Mouse (Mus musculus): Measurements from ENCODE around the gene P2rx6. TPM values are rescaled to one million over a fixed set of nuclear protein-coding genes. Genes with fewer than 3 reads are reported as not detected.
A peak's percentile ranks its signal among the peaks of the same experiment; 100 is the strongest.

Gene P2rx6
- polyA plus RNA-seq, 1 experiment = 0.25 TPM

DNA sequence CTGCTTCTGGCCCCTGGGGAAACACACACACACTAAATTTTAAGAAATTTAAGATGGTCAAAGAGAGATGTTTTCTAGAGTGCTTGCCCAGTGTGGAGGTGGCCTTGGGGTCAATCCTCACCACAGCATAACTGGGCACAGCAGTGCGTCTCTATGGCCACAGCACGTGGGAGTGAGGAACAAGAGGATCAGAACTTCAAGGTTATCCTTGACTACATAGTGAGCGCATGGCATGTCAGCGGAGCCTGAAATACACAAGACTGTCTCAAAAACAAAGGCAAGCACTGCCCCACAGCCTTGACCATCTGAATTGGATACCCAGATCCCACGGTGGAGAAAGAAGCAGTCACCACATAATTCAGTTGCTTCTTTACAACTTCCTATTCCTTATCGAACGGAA is 22.9 kb downstream of the P2rx6 start:
- no peak overlapping the region for H3K4me3 ChIP-seq (ENCODE audit: low read depth, low read length)

DNA sequence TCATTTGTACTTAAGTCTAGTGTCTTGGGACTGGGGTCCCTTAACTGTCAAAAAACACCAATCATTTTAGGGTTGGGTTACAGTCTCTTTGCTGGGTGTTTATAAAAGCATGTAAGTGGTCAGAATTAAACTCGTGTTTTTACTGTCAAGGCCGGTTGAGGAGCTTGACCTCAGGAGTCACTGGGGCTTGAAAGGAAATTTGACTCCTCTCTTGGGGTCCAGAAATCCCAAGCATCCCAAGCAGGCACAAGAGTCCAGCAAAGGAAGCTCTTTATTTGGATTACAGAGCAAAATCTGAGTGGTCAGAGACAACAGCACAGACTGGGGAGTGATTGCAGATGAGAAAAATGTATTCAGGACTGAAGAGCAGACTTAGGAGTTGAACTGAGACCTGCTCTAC is 29.0 kb downstream of the P2rx6 start:
- TF ChIP-seq EP300 (IDR thresholded peaks at IDR 0.05; ENCODE audit: insufficient read depth, low read depth, low read length) (no peak), CTCF (IDR thresholded peaks at IDR 0.05; ENCODE audit: low read depth, low read length) (no peak), POLR2A (IDR thresholded peaks at IDR 0.05; ENCODE audit: insufficient read depth, low read length) (no peak)
- H3K9ac ChIP-seq (ENCODE audit: low read depth, poor library complexity, severe bottlenecking) = no peak overlapping the region
- H3K27ac ChIP-seq (ENCODE audit: insufficient read depth, low read length) = no peak overlapping the region
- H3K36me3 ChIP-seq (ENCODE audit: control insufficient read depth, insufficient read depth, low read length, poor library complexity, severe bottlenecking) = no peaks in the 10 kb centered on the region
- H3K4me3 ChIP-seq (ENCODE audit: low read depth, low read length) = no peak overlapping the region
- peaks cover 14% of the 10 kb centered on the region for H3K9me3 ChIP-seq (replicated peaks; ENCODE audit: control insufficient read depth, insufficient read depth, low read length, poor library complexity, severe bottlenecking)
- H3K27me3 ChIP-seq (ENCODE audit: control insufficient read depth, insufficient read depth, low read length, poor library complexity, severe bottlenecking) = no peaks in the 10 kb centered on the region; the same call in 1 of the 2 replicates
- no peaks in the 10 kb centered on the region for H3K4me1 ChIP-seq (ENCODE audit: control insufficient read depth, insufficient read depth, low read length)

More for the DNA sequence above, 22.9 kb downstream of the P2rx6 start:
- H3K9ac ChIP-seq (ENCODE audit: low read depth, poor library complexity, severe bottlenecking) = no peak overlapping the region
- H3K4me1 ChIP-seq (ENCODE audit: control insufficient read depth, insufficient read depth, low read length) = no peaks in the 10 kb centered on the region
- TF ChIP-seq EP300 (IDR thresholded peaks at IDR 0.05; ENCODE audit: insufficient read depth, low read depth, low read length) (no peak), POLR2A (IDR thresholded peaks at IDR 0.05; ENCODE audit: insufficient read depth, low read length) (no peak), CTCF (IDR thresholded peaks at IDR 0.05; ENCODE audit: low read depth, low read length) (no peak)
- H3K27me3 ChIP-seq (ENCODE audit: control insufficient read depth, insufficient read depth, low read length, poor library complexity, severe bottlenecking) = no peaks in the 10 kb centered on the region
- H3K36me3 ChIP-seq (ENCODE audit: control insufficient read depth, insufficient read depth, low read length, poor library complexity, severe bottlenecking) = no peaks in the 10 kb centered on the region
- peaks cover 13% of the 10 kb centered on the region for H3K9me3 ChIP-seq (replicated peaks; ENCODE audit: control insufficient read depth, insufficient read depth, low read length, poor library complexity, severe bottlenecking)
- H3K27ac ChIP-seq (ENCODE audit: insufficient read depth, low read length) = no peak overlapping the region

DNA sequence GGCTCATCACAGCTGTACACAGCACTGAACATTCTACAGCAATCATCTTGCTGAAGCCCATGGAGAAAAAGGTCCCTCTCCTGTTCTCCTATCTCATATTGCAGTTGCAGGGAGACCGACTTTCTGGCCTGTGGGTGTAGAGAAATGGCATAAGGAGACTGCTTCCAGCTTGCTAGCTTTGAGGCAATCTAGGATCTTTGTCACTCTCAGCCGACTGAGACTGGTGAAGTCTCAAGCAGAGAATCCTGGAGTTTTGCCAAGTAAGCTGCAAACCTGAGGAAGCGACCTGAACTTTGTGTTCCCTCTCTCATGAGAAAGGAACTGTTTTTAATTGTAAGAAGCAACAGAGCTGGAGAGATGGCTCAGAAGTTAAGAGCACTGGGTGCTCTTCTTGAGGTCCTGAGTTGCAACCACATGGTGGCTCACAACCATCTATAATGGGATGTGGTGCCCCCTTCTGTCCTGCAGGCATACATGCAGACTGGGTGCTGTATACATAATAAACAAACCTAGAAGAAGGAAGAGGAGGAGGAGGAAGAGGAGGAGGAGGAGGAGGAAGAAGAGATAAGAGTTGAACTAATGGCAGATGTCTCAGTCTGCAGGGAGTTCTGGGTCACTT is 39.4 kb downstream of the P2rx6 start:
- Histone ChIP-seq H3K36me3 (ENCODE audit: control insufficient read depth, insufficient read depth, low read length, poor library complexity, severe bottlenecking) (no peaks in the 10 kb centered on the region), H3K27me3 (ENCODE audit: control insufficient read depth, insufficient read depth, low read length, poor library complexity, severe bottlenecking) (no peaks in the 10 kb centered on the region), H3K27ac (ENCODE audit: insufficient read depth, low read length) (no peak overlapping the region), H3K4me1 (ENCODE audit: control insufficient read depth, insufficient read depth, low read length) (no peaks in the 10 kb centered on the region), H3K9me3 (replicated peaks; ENCODE audit: control insufficient read depth, insufficient read depth, low read length, poor library complexity, severe bottlenecking) (no peaks in the 10 kb centered on the region), H3K9ac (ENCODE audit: low read depth, poor library complexity, severe bottlenecking) (no peak overlapping the region), H3K4me3 (ENCODE audit: low read depth, low read length) (no peak overlapping the region)
- TF ChIP-seq EP300 (IDR thresholded peaks at IDR 0.05; ENCODE audit: insufficient read depth, low read depth, low read length) (no peak), POLR2A (IDR thresholded peaks at IDR 0.05; ENCODE audit: insufficient read depth, low read length) (no peak), CTCF (IDR thresholded peaks at IDR 0.05; ENCODE audit: low read depth, low read length) (peak; percentile 52)

DNA sequence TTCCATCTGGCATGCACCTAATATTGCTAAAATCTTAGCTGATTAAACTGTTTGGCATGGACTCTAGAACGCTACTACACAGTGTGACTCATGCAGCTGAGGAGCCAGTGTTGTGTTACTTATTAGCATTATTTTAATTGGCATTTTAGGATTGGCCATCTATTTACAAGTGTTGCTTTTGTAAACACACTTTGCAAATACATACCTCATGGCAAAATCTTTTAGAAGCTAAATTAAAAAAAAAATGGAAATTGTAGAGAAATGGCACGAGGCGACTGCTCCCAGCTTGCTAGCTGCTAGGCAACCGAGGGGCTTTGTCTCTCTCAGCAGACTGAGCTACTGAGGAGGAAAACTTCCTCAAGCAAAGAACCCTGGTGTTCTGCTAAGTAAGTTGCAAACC is 43.3 kb downstream of the P2rx6 start:
- Histone ChIP-seq H3K4me1 (ENCODE audit: control insufficient read depth, insufficient read depth, low read length) (no peaks in the 10 kb centered on the region), H3K4me3 (ENCODE audit: low read depth, low read length) (no peak overlapping the region)
- TF ChIP-seq EP300 (IDR thresholded peaks at IDR 0.05; ENCODE audit: insufficient read depth, low read depth, low read length) (no peak), CTCF (IDR thresholded peaks at IDR 0.05; ENCODE audit: low read depth, low read length) (no peak), POLR2A (IDR thresholded peaks at IDR 0.05; ENCODE audit: insufficient read depth, low read length) (no peak)

DNA sequence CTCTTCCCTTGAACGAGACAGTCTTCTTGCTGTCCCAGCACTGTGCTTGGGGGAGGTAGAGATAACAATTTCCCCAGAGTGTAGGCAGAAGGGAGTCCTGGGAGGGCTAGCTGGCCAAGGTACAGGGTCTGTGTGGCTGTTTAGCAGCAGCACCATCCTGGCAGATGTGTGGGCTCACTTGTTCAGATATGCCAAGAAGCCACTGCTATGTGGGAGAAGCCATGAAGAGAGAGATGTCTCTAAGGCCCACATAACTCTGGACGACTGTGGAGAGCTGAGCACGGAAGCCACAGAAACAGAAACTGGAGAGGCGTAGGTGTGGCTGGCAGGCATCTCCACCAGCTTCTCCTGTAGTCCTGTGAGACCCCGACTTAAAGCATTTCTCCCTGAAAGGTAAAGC is 44.0 kb downstream of the P2rx6 start:
- H3K4me1 ChIP-seq (ENCODE audit: control insufficient read depth, insufficient read depth, low read length) = no peaks in the 10 kb centered on the region
- H3K9me3 ChIP-seq (replicated peaks; ENCODE audit: control insufficient read depth, insufficient read depth, low read length, poor library complexity, severe bottlenecking) = no peaks in the 10 kb centered on the region; the same call in 1 of the 2 replicates
- H3K27ac ChIP-seq (ENCODE audit: insufficient read depth, low read length) = no peak overlapping the region
- no peak for TF ChIP-seq EP300 (IDR thresholded peaks at IDR 0.05; ENCODE audit: insufficient read depth, low read depth, low read length)
- TF ChIP-seq POLR2A (IDR thresholded peaks at IDR 0.05; ENCODE audit: insufficient read depth, low read length) = no peak
- TF ChIP-seq CTCF (IDR thresholded peaks at IDR 0.05; ENCODE audit: low read depth, low read length) = no peak
- H3K27me3 ChIP-seq (ENCODE audit: control insufficient read depth, insufficient read depth, low read length, poor library complexity, severe bottlenecking) = no peaks in the 10 kb centered on the region
- H3K9ac ChIP-seq (ENCODE audit: low read depth, poor library complexity, severe bottlenecking) = no peak overlapping the region
- no peaks in the 10 kb centered on the region for H3K36me3 ChIP-seq (ENCODE audit: control insufficient read depth, insufficient read depth, low read length, poor library complexity, severe bottlenecking)
- no peak overlapping the region for H3K4me3 ChIP-seq (ENCODE audit: low read depth, low read length)

More for the DNA sequence above, 43.3 kb downstream of the P2rx6 start:
- H3K9ac ChIP-seq (ENCODE audit: low read depth, poor library complexity, severe bottlenecking) = no peak overlapping the region
- no peaks in the 10 kb centered on the region for H3K27me3 ChIP-seq (ENCODE audit: control insufficient read depth, insufficient read depth, low read length, poor library complexity, severe bottlenecking)
- H3K27ac ChIP-seq (ENCODE audit: insufficient read depth, low read length) = no peak overlapping the region
- no peaks in the 10 kb centered on the region; the same call in 1 of the 2 replicates for H3K9me3 ChIP-seq (replicated peaks; ENCODE audit: control insufficient read depth, insufficient read depth, low read length, poor library complexity, severe bottlenecking)
- H3K36me3 ChIP-seq (ENCODE audit: control insufficient read depth, insufficient read depth, low read length, poor library complexity, severe bottlenecking) = no peaks in the 10 kb centered on the region

DNA sequence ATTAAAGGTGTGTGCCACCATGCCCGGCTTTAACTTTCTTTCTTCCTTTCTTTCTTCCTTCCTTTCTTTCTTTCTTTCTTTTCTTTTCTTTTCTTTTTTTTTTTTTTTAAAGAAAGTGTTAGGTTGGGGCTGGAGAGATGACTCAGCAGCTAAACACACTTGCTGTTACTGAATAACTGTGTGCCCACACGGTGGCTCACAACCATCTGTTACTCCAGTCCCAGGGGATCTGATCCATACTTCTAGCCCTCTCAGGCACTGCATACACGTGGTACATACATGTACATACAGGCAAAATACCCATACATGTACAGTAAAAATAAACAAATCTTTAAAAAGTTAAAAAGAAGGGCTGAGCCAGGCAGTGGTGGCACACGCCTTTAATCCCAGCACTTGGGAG is 49.7 kb downstream of the P2rx6 start:
- no peak overlapping the region for H3K4me3 ChIP-seq (ENCODE audit: low read depth, low read length)
- H3K9me3 ChIP-seq (replicated peaks; ENCODE audit: control insufficient read depth, insufficient read depth, low read length, poor library complexity, severe bottlenecking) = no peaks in the 10 kb centered on the region; the same call in 1 of the 2 replicates
- TF ChIP-seq EP300 (IDR thresholded peaks at IDR 0.05; ENCODE audit: insufficient read depth, low read depth, low read length) = no peak
- no peak for TF ChIP-seq CTCF (IDR thresholded peaks at IDR 0.05; ENCODE audit: low read depth, low read length)
- no peak for TF ChIP-seq POLR2A (IDR thresholded peaks at IDR 0.05; ENCODE audit: insufficient read depth, low read length)
- H3K4me1 ChIP-seq (ENCODE audit: control insufficient read depth, insufficient read depth, low read length) = peaks cover under 1% of the 10 kb centered on the region
- H3K9ac ChIP-seq (ENCODE audit: low read depth, poor library complexity, severe bottlenecking) = no peak overlapping the region
- no peaks in the 10 kb centered on the region for H3K27me3 ChIP-seq (ENCODE audit: control insufficient read depth, insufficient read depth, low read length, poor library complexity, severe bottlenecking)
- no peak overlapping the region for H3K27ac ChIP-seq (ENCODE audit: insufficient read depth, low read length)
- no peaks in the 10 kb centered on the region for H3K36me3 ChIP-seq (ENCODE audit: control insufficient read depth, insufficient read depth, low read length, poor library complexity, severe bottlenecking)

Measured in ES-Bruce4 (cell line).